Mouse (Mus musculus) adrenal gland, adult (tissue): ENCODE data around the gene Disp2.

Experiments
- DNase-seq, 2 experiments: peaks; one replicate each; pipeline ENCODE4 v3.0.0; 2022 to 2023; ENCODE audit warnings: low spot score in 1 of 2; ENCODE audit not compliant: inconsistent age in 2 of 2

The Disp2 gene

DNA sequence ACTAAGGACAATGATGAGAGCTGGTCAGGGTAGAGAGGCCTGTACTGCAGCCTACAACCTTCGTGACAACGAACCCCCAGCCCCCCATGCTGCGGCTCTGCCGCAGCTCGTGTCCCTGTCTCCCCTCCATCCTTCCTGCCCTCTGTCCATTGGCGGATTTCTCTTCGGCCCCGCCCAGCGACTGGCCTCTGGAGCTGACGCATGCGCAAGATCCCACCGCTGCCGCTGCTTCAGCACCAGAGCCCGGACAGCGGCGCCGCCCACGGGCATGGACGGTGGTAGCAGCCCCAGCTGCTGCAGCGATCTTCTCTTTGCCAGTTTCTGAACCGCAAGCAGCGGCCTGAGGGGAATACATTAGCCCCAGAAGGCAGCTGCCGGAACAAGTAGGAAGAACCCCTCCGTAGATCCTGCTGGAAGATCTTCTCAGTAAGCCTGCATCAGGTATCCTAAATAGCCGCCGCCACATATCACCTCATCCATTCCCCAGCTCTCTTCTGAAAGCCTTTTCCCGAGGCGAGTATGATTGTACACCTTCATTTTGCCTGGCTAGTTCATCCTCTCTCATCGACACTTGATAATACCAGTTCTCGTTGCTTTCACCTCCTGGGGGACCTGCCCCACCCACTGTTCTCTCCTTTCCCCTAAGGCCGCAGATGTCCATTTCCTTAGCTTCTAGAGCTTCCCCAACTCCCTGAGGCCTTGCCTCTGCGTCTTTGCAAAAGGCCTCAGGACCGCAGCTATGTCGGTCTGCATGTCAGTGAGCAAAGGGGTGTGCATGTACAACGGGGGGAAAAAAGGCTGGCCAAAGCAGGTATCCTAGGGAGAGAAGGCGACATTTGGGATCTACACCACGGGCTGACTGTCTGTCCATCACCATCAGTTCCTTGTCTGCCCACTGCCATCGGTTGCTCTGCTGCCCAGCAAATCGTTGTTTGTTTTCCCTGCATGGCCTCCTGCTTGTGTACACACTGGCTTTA is at the start of gene Disp2:
Disp2 (plus strand) TSS at position 216 of the 977 bp plus-strand sequence.
- DNase-seq = peak; percentile 95 to 97

DNA sequence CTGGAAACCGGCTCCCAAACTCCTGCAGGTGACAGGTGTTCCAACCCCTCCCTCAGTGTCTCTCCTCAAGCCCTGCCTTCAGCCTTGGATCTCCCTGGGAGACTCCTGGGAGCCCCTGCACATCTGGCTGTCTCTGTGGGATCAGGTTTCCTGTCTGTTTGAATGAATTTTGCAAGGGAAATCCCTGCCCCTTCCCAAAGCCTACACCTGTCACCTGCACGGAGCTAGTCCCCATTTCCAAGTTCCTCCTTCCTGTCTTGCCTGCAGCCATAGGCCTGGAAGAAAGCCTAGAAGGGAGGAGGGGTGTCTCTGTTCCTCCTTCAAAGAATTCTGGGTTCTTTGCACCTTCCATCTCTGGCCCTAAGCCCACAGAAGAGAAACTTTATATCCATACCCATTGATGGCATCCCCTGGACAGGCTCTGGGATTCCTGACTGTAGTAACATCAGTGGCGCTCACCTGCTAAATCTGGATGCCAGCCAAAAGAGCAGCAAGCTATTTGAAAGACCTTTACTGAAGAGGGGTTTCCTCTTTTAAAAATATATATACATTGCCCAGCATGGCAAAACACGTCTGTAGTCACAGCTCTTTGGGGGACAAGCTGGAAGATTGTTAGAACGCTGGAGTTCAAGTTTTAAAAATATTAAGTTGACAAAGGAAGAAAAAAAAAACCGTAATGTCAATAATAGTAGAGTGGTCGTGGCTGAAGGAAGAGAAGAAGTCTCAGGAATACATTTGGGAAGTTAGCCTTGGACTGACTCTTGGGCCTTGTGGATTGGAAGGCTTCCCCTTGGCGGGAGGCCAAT is 49.5 kb upstream of the Disp2 start:
- DNase-seq = no peak

DNA sequence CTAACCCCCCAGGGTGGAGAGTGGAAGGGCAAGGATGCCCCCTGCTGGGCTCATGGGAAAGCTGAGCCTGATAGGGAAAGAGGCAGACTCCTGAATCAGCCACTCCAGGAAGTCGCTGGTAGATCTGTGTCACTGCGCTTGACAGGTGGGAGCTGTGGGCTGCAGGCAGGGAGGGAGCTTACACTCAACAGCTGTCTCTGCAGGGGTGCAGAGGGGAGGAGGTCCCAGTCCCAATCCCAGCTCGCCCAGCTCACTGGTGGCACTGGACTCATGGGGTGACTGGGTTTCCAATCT is 49.0 kb upstream of the Disp2 start:
- DNase-seq = peak; percentile 86 to 95

DNA sequence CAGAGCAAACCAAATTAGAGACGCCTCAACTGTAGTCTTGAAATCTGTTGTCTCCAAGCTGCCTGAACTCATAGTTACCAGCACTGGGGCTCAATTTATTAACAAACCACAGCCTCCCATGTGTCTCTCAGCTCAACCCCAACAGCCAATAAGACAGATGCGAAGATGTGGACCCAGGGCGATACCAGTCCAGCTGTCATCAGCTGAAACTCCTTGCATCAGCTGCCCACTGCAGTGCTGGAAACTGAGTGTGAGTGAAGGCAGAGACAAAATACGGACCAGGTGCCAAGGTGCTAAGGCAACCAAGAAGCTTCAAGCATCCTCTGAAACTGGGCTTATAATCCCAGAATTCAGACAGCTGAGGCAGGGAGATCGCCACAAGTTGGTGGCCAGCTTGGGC is 47.5 kb upstream of the Disp2 start:
- DNase-seq = no peak

DNA sequence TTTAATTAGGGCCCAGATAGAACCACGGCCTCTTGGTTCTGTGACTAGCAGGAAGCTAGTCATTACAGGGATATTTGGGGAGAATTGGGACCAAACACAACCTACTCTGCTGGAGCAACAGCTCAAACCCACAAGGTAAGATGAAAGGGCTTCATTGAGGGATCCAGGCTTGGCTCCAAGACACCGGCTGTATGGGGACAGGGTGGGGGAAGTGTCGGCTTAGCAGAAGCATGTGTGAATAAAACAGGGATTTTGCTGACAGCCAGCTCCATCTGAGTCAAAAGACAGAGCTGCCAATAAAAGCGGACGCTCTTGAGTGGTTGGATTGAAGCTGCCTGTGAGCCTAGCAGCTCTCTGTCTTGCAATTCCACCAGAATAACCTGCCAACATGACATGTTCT is 46.2 kb upstream of the Disp2 start:
- DNase-seq = no peak

DNA sequence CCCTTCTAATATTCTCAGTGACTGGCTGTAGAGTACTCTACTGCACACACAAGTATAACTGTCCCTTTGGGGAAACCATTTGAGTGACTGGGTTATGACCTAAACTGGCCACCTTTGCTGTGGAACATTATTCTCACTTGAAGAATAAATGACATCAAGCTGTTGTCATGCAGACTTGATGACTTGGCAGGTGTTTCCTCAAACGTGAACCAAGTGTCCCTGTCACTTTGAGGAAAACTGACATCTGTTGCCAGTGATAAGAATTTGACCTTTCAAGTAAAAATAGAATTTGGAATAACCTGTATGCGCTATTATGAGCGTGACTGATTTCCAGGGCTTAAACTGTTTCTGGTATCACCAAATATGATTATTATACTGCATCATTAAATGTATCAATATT is 39.2 kb upstream of the Disp2 start:
- DNase-seq = no peak

DNA sequence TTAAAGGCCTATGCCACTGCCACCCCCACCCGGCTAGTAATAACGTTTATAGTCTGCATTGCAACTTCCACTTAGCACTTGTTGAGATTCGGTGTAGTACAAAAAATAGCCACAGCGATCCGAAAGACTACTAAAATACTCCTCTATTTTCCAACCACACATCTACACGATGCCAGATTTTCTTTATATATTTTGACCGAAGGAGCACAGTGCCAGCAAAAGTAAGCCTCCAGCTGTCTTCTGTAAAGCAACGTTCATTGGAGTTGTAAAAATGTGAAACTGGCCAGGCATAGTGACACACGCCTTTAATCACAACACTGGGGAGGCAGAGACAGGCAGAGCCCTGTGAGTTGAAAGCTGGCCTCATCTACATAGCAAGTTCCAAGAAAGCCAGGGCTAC is 38.3 kb upstream of the Disp2 start:
- peak in 1 of 2 experiments; percentile 1 for DNase-seq

DNA sequence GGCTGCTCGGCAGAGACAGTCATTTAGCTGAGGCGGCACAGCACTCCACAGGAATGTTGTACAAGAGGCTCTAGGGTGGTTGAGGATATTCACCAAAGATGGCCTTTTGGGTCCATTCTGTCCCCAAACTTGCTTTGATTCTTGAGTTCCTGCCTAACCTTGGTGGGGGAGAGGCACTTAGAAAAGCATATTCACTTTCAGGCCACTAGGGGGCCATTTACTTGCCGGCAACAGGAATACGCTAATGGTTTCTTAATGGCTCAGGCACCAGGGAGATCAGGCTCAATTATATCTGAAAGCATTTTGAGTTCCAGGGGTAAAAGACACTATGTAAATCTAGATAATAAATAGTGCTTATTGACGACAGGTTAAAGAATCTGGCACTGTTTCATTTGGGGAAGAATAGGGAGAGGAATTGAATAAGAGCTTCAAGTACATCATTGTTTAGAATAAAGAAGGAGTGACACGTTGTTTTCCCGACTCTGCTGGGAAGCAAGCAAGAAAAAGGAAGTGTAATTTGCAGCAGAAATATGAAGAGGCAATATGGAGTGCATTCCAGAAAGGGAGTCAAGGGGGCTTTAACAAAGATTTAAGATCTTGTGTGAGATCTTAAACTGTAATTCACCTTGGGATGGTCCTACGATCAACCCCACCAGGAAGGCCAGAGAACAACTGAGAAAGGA is 36.1 kb upstream of the Disp2 start:
- DNase-seq = peak; percentile 40 to 86

DNA sequence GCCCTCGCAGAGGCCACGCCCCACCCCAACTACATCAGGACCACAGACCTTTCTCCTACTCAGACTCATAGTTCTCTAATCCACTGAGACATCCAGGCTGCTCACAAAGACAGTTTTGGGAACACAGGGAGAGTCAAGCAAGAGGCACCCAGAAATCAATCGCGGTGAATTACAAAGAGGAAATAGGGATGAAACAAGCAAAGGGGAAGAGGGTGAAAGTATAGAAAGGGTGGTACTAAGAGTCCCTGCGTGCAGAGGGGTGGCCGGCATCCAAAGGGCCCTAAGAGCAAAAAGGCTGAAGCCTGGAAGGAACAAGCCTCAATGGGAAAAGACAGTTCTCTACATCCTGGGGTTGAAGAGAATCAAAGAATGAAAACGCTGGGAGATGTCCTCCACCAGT is 34.9 kb upstream of the Disp2 start:
- peak; percentile 9 to 37 for DNase-seq

DNA sequence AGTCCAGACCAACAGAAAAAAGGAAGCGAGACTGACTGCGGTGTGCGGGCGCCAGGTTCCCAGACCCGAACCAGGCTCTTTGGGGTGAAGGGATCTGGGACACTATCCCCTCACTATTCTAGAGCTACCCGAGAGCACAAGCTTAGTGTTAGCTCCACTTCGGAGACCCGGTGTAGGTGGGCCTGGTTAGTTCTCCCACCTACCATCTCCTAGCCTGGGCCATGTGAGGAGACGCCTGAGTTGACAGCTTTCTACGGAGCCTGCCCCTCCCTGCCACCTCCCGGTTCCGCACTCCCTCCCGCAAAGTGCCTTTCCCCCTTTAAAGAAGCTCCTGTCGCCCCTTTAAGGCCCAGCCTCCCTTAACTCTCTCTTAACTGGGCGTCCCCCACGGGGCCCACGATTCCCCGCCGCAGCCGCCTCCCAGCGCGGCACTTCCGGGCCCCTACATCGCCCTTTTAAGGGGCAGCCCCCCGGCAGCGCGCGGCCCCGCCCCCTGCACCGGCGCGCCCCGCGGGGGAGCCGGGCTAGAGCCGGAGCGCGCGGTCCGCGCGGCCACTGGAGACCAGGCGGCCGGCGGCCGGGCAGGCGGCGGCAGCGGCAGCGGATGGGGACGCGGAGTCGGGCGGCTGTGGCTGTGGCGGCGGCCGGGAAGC is 34.2 kb upstream of the Disp2 start, which contains the start of gene Inafm2:
Inafm2 (plus strand) TSS at position 527 of the 653 bp plus-strand sequence.
- peak; percentile 96 to 97 for DNase-seq

DNA sequence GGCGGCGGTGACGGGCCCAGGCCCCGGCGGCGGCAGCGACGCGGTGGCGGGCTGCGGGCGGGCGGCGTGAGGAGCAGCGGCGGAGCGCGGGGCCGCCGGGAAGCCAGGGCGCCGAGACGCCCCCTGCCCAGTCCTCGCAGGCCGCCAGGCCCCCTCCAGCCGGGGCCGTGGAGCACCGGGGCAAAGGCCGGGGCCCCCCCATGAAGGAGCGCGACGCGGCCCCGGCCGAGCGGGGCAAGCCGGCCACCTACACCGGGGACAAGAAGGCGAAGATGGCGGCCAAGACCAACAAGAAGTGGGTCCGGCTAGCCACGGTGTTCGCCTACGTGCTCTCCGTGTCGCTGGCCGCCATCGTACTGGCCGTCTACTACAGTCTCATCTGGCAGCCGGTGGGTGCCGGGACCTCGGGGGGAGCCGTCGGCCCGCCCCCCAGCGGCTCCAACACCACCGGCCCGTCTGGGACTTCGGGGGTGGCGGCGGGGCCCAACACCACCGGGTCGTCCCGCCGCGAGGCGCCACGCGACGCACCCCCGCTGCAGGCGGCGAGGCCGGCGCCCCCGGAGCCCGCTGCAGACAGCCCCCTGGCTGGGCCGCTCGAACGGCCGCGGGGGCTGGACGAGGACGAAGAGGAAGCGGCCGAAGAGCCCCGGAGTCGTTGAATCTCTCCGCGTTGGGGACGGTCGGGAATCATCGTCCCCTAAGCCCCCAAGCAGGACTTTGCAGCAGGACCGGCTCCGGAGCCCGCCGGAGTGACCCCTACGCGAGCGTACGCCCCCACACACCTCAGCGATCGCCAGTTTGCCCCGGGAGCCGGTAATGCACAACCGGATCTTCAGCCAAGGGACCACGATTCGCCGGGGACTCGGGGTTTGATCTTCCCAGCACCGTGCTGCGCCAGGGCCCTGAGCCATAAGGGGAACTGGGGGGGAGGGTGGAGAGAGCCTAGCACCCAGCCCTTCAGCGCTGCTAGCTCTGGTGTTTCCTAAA is 33.3 kb upstream of the Disp2 start:
- peak; percentile 56 to 85 for DNase-seq

DNA sequence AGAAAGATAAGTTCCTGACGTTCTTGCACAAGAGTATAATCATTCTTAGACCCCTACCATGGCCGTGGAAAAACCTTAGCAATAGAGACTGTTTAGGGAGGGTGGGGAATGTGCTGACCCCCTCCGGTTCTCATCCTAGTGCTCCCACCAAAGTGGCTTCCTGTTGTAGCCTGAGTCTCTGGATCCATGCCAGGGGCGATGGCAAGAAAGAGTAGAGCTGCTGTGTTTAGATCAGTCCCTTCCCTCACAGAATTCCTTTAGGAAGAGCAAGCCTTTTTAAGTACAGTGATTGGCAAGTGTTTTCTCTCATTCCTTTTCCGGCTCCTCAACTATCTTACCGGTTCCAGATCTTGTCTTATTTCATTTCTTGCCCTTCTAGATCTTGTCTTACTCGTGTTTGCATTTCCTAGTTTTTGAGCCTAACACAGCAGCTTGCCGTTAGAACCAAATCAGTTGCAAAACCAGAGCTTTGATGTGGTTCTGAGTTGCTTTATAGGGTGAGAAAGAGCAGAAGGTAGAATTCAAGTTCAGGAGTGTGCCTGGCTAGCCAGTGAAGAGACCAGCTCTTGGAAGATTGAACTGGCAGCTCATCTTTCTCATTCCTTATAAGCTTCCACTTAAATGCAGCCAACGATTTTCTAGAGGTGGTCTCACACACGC is 32.1 kb upstream of the Disp2 start:
- peak; percentile 34 to 71 for DNase-seq

DNA sequence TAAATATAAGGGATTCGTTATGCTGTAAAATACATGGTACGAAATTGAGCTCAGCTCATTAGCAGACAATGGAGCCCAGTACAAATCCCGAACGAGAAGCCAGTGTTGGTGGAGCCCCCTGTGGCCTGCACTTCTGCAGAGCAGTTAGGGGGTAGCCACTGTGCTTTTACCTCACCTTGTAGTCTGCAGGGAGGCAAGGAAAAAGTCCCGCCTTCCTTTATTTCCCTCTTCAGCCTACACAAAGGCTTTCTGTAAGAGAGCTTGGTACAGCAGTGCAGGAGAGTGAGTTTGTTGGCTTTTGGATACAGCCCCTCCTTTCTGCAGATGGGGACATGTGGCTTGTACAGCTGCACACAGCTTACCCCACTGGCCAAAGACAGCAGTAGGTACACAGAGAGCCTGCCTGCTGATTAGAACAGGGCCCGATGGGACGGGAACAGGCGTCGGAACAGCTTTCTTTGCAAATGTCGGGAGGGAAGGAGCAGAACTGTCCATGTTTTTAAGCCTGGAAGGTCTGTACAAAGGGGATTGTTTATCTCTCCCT is 30.1 kb upstream of the Disp2 start:
- DNase-seq = peak in 1 of 2 experiments; percentile 18

DNA sequence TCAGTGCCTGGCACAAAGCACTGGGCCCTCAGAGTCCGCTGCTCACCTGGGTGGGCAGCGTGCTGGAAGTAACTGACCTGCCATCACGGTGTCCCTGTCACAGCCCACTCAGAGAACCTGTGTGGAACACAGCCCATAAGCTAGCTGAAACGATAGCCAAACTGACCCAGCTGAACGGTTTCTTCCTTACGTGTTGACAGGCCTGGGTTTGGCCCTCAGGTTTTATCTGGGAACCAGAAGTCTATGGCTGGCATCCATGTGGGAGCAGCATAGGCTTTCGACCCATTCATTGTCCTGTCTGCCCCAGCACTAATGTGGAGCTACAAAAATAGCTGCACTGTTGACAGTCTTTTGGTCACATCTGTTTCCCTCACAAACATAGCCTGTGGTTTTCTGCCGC is 29.0 kb upstream of the Disp2 start:
- DNase-seq = peak in 1 of 2 experiments; percentile 18

DNA sequence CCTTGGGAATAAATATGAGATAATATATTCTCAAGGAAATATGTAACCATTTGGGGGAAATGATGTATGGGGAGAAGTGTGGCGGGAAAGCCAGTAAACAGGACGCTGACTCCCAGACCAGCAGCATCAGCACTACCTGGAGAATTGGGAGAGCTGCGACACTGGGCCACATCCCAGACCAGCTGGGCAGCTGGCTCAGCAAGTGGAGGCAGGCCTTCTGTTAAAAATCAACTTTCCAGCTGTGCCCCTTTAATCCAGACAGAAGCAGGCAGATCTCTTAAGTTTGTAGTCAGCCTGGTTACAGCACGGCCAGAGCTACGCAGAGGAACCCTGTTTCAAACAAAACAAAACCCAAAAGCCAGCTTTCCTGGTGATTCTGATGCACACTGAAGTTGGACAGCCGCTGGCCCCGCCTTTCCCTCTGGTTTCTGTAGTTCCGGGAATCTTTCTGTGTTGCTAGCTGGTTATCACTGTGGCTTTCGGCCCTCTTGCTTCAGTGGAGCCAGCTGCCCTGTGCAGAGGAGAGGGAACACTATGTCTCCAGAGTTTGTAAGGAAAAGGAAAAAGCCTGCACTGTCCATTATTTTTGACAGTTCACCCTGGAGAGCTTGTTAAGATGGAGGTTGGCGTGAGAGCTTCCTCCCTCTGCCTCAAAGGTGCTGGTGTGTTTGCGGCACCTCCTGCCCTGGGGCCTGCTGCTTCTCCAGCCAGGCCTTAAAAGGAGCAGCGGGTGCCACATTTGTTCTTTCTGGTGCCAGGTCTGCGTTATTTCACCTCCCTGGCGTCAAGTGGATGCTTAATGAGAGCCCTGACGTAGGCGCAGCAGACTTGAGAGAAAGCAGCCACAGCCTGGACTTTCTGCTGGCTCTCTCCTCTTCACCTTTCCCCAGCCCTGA is 27.4 kb upstream of the Disp2 start:
- DNase-seq = peak in 1 of 2 experiments; percentile 40

DNA sequence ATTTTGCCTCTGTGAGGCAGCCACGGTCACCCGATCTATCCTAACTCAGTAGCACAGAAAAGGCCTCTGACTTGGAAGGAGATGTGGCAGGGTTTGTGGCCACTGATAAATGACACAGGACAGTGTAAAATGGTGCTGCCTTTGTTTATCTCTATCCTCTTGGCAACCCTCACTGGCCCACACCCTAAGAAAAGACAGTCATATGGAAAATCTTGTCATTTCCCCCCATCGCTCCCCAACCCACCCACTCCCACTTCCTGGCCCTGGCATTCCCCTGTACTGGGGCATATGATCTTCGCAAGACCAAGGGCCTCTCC is 26.8 kb upstream of the Disp2 start:
- no peak for DNase-seq

DNA sequence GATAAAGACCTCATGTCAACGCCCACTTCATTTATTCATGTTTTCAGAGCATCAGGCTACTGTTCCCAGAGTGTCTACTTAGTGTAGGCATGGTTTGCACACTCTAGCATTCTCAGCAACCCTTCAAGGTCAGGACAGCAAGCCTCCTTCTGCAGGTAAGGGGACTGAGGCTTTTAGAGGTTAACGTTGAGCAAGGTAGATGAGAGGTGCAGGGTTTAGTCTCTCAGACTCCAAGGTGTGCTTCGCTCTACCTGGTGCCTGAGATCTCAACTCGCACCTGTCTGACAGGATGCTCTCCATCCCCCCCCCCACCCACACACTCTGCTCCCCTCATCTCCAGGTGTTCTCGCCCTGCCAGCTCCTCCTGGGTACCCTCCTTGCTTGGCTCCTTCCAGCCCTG is 25.4 kb upstream of the Disp2 start:
- no peak for DNase-seq

DNA sequence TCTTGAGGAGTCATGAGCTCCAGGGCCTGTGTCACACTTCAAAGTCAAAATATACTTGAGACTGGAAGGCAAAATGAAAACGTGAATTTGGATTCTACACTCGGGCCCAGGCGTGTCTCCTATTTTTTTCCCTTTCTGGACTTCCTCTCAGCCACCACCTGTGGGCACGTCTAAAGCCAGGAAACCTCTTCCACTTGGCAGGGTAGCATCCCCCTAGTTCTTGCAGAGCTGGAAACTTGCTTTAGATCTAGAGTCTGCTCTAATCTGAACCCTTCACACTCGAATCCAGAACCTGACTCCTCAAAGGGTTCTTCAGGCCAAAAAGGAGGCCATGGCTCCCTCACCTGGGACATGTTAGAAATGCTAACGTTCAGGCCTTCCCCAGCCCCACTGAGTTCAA is 24.1 kb upstream of the Disp2 start:
- no peak for DNase-seq
